Mouse (Mus musculus): ENCODE results near the gene Fpr1. TPM values are rescaled to one million over a fixed set of nuclear protein-coding genes. Genes with fewer than 3 reads are reported as not detected.
"Not testable (repeated sequence)": the region's sequence is repeated elsewhere in the genome, so short reads cannot be mapped to it uniquely, and the experiment has no call there.

Fpr1 gene
- not detected for total RNA-seq (2021)

GRCm38 (mm10) chr17:17883840-17884239, at the start of gene Fpr1:
TSS of gene Fpr1 (minus strand) at chr17:17883940.
- intact Hi-C loops (cut with DNase I) = no loop called here
- DNase-seq (ENCODE audit: low spot score in 2 of 2) = no peak

- no peak for DNase-seq (ENCODE audit: low spot score in 2 of 2)
- intact Hi-C loops (cut with DNase I) = no loop called here
Measured at GRCm38 (mm10) chr17:17917782-17918181, 34.0 kb upstream of the Fpr1 start.

DNA sequence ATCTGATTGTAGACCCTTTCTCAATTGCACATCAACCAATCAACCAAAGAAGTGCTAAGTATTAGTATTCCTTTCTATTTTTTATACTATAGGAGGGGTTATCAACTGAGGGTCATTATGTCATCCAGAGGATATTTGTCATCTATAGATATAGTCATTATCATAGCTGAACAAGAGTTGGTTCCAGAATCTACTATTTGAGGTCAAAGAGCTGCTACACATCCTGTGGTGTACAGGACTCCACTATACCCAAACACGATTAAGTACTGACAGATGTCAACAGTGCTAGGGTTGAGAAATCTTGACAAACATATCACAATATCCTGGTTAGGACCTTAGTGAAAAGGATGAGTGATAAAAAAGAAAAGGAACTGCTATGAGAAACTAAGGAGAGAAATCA, 33.6 kb upstream of the Fpr1 start:
- DNase-seq (ENCODE audit: low spot score in 2 of 2) = no peak
- intact Hi-C loops (cut with DNase I) = no loop called here

DNA sequence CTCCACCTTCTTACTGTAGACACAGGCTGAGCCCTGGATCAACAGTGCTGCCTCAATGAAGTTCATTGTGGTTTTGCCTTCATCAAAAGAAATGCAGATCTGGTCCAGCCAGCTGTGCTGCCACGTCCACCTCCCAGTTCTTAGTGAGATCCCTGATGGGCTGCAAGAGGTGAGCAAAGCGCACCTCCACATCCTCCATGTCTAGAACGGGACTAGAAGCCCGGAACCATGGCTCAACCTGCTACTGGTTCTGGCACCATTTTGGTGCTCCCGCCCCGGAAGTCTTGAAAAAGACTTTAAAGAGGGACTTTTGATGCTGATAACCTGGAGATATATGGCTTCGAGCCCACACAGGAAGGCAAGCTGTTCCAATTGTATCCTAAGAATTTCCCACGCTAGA, 28.9 kb upstream of the Fpr1 start:
- intact Hi-C loops (cut with DNase I); DNase-seq (ENCODE audit: low spot score in 2 of 2): not testable (repeated sequence)

DNA sequence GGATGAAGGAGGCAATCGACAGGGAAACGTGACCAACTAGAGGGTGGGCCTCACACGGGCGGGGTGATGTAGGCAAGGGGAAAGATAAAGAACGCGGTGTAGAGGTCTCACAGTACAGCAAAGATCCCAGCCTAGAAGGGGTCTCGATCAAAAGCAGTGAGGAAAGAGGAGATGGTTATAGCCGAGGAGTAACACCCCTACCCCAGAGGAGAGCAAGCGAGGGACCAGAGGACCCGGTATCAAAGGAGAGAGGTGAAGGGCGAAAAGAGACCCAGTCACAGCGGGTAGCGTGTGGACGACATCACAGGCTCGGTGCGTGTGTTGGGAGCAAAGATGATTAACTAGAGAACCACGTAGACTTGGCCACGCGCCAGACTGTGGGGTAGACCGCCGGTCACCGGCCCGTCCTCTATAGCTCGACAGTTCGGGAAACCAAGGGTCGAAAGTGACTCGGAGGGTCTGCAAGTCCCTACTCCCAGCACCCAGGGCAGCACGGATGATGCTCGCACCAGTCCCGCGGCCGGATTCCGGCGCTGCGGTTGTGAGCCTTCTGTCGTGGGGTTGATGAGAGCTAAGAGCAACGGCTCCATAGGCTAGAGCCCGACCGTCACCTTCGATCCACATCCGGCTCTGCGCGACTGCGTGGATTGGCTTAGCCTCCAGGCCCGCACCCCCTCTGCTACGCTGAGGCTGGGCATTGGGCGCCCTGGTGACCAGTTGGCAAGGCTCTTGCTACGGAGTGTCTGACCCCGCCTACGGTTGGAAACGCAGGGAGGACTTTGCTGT, 26.1 kb upstream of the Fpr1 start:
- intact Hi-C loops (cut with DNase I) = no loop called here

GRCm38 (mm10) chr17:17900768-17901167, 17.0 kb upstream of the Fpr1 start:
- intact Hi-C loops (cut with DNase I) = no loop called here

More for the DNA sequence above, 26.1 kb upstream of the Fpr1 start:
- DNase-seq (ENCODE audit: low spot score in 2 of 2) = peak; percentile 79 to 81

DNA sequence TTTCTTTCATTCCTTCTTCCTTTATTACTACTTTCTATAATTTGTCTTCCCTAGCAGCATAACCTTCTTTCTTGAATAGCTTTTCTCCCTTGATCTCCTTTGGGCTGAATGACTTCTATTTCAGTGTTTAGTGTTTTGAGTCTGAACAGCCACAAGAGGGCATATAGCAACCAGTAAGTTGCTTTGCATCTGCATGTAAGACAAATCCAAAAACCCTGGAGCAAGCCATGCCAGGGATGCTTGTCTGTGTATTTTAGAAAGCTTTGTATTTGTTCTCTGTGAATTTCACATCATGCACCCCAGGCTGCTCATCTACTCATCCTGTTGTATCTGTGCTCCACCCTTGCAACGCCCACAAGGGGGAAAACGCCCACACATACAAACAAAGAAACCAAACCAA, 15.5 kb upstream of the Fpr1 start:
- no peak for DNase-seq (ENCODE audit: low spot score in 2 of 2)

More at GRCm38 (mm10) chr17:17900768-17901167, 17.0 kb upstream of the Fpr1 start:
- no peak for DNase-seq (ENCODE audit: low spot score in 2 of 2)

GRCm38 (mm10) chr17:17896039-17896438, 12.3 kb upstream of the Fpr1 start:
- intact Hi-C loops (cut with DNase I) = loop anchor here (1.0 to 5.0 kb wide), 2 partner anchors 59 to 130 kb away; no protein-coding TSS in a partner anchor
- no peak for DNase-seq (ENCODE audit: low spot score in 2 of 2)

More for the DNA sequence above, 15.5 kb upstream of the Fpr1 start:
- intact Hi-C loops (cut with DNase I) = loop anchor here (5.0 kb wide), 1 partner anchor 62 kb away; no protein-coding TSS in a partner anchor

- no peak for DNase-seq (ENCODE audit: low spot score in 2 of 2)
- intact Hi-C loops (cut with DNase I) = no loop called here
Measured at GRCm38 (mm10) chr17:17889732-17890425, 6.1 kb upstream of the Fpr1 start.

DNA sequence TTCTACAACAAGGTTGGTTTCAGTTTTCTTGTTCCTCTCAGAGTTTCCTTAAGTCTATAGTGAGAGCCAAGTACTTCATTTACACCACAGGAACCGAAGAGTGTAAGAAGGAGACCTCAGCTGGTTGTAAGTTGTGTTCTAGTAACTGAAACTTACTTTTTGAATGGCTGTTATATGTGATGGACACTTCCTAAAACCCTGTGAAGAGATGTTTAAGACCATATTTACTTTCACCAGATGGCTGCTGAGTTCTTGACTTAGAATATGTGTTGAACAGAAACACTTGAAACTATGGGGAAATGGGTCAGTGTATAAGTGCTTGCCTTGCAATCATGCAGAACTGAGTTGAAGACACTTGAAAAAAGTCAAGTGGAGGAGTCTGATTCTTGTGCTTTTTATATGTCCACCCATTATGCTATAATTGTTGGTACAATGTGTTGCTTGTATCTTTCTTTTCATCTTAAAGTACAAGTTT, 4.1 kb upstream of the Fpr1 start, which contains the start of the genes Fpr2 and Fpr3:
Gene Fpr2, plus strand, starts transcription at position 51 of the 475 bp plus-strand sequence.
Gene Fpr3, plus strand, starts transcription at position 79 of the 475 bp plus-strand sequence.
- intact Hi-C loops (cut with DNase I) = no loop called here
- no peak for DNase-seq (ENCODE audit: low spot score in 2 of 2)

DNA sequence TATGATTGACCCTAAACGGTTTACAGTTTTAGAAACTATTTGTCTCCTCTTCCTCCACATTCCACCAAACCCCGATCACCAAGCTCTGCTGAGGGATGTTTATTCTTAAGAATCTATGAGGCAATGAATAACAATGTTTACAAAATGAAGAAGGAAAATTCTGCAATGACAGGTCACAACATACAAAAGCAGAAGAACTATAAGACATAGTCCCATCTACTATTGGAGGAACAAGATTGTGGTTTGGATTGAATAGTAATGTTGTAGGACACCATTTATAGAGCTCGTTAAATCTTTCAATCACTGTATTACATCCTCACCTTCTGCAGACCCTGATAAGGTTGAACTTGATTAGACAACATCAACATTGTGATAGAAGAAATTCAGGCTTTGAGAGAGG, 1.1 kb downstream of the Fpr1 start:
- intact Hi-C loops (cut with DNase I) = no loop called here
- no peak for DNase-seq (ENCODE audit: low spot score in 2 of 2)

- DNase-seq (ENCODE audit: low spot score in 2 of 2) = no peak
- intact Hi-C loops (cut with DNase I) = no loop called here
Measured at GRCm38 (mm10) chr17:17879347-17879746, 4.4 kb downstream of the Fpr1 start.

DNA sequence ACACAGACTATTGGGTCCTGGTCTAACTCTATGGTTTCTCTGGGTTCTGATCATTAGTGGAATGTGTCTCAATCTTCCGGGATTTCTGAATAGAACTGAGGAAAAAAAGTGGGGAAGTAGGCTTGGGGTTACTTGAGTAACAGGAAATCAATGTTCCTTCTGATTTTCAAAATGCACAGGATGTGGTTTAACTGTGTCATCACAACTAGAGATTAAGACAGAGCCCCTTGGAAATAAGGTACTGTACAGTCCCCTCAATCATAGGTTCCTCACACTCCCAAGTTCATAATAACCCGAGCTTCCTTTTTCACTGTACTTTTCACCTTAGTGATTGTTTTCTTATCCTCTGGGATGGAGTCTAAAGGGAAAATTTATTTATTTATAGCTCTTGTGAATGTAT, 12.0 kb downstream of the Fpr1 start:
- DNase-seq (ENCODE audit: low spot score in 2 of 2) = no peak
- intact Hi-C loops (cut with DNase I) = no loop called here

DNA sequence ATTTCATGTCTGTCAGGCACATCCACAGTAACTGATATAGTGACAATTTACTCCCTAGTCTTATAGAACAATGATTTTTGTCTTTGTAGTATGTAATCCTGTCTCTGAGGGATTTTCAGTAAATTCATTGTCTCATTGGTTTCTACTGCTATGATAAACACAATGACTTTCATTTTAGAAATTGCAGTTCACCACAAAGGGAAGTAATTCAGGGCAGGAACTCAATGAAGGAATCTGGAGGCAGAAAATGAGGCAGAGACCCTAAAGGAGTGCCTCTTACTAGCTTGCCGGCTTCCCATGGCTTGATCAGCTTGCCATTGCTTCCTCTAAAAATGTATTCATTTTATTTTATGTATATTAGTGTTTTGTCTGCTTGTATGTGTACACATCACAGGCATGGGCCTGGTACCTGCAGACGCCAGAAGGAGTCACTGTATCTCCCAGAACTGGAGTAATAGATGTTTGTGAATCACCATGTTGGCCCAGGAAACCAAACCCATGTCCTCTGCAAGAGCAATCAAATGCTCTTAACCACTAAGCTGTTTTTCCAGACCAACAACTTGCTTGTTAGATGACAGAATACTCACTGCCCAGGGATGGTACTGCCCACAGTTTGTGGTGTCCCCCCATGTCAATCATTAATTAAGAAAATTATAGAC, 12.7 kb downstream of the Fpr1 start:
- intact Hi-C loops (cut with DNase I) = no loop called here
- DNase-seq (ENCODE audit: low spot score in 2 of 2) = no peak

DNA sequence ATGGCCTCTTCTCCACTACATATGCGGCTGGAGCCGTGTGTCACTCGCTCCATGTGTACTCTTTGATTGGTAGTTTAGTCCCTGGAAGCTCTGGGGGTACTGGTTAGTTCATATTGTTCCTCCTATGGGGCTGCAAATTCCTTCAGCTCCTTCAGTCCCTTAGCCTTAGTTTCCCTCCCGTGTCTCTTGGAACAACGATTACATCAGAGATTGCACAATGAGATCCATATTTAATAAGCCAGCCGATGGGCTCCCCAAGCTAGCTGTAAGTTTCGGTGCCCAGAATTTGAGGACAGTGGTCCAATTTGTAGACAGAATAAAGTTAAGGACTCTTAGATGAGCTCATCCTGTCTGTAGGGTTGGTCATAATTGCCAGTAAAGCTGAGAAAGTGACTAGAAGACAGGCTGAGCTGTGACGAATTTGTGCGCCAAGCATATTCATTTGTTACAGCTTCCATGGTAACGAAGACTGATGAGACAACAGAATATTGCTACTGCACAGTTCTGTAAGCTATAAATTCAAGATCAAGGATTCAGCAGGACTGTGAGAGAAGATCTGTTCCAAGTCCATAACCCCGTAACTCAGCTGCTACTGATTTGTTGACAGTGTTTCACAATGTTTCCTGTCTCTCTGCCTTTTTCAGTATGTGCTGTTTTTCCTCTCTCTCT, 16.8 kb downstream of the Fpr1 start:
- DNase-seq (ENCODE audit: low spot score in 2 of 2) = no peak
- intact Hi-C loops (cut with DNase I) = no loop called here

DNA sequence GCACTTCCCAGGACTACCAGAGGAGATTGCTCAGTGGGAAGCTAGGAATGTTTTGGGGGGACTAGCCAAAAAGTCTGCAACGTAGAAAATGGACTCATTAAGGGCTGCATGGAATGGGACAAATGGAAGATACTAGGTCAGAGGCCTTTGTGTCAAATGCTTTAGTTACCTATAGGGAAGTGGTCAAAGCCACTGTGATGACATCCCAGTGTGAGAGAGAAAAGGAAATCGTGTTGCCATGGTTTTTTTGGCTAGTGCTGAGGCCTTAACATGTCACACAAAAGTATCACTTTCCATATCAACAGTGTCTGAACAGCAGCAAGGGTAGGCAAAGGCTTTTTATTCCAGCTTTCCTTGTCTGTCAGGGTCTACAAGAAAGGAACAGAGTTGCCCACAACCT, 18.6 kb downstream of the Fpr1 start:
- intact Hi-C loops (cut with DNase I) = no loop called here

DNA sequence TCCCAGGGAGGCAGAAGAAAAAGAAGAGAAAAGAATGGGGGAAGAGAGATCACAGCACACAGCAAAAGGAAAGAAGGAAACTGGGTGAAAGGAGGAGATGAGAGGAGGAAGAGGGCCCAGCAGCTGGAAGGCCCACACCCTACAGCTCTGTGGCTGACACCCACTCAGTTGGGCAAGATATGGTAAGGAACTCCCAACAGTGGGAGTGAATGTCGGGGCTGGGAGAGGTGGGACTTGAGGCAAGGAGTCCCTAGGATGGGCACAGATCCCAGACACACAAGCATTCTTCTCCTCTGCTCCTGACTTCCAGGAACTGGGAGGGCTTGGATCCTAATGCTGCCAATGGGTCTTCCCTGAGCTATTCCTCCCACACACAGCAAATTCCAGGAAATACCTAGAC, 21.4 kb downstream of the Fpr1 start:
- intact Hi-C loops (cut with DNase I) = no loop called here
- DNase-seq (ENCODE audit: low spot score in 2 of 2) = no peak

More for the DNA sequence above, 18.6 kb downstream of the Fpr1 start:
- no peak for DNase-seq (ENCODE audit: low spot score in 2 of 2)

DNA sequence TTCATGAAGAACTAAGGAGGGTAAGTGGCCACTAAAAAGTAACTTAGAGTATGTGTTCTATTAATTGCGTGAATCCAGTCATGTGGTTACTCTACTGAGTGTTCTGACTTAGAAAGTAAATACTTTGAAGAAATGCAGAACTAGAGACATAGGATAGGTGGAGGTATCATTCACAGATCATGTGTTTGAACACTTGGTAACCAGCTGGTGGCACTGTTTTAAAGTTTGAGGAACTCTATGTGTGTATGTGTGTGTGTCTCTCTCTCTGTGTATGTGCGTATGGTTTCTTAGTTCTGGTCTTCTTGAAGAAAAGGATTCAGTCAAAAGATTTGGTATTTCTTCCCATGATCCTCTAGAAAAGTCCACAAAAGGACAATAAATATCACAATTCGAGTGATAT, 23.6 kb downstream of the Fpr1 start:
- intact Hi-C loops (cut with DNase I) = no loop called here
- no peak for DNase-seq (ENCODE audit: low spot score in 2 of 2)

- intact Hi-C loops (cut with DNase I) = no loop called here
- DNase-seq (ENCODE audit: low spot score in 2 of 2) = no peak
Measured at GRCm38 (mm10) chr17:17857446-17857845, 26.3 kb downstream of the Fpr1 start.

- intact Hi-C loops (cut with DNase I) = no loop called here
- DNase-seq (ENCODE audit: low spot score in 2 of 2) = no peak
Measured at GRCm38 (mm10) chr17:17856612-17857011, 27.1 kb downstream of the Fpr1 start.
